Mouse (Mus musculus): ENCODE measurements around the gene Angel2.
A peak's percentile ranks its signal among the peaks of the same experiment; 100 is the strongest.
"Not testable (repeated sequence)": the region's sequence is repeated elsewhere in the genome, so short reads cannot be mapped to it uniquely, and the experiment has no call there.

The Angel2 gene

GRCm38 (mm10) chr1:190924812-190925211 is at the start of gene Angel2:
Angel2 (plus strand) TSS chr1:190925112.
- DNase-seq (ENCODE audit: low spot score in 2 of 2): not testable (repeated sequence)

GRCm38 (mm10) chr1:190875751-190876150 is 49.2 kb upstream of the Angel2 start:
- no peak for DNase-seq (ENCODE audit: low spot score in 2 of 2)

GRCm38 (mm10) chr1:190880638-190881037 is 44.3 kb upstream of the Angel2 start:
- no peak for DNase-seq (ENCODE audit: low spot score in 2 of 2)

- DNase-seq (ENCODE audit: low spot score in 2 of 2): peak in 1 of 2 experiments; percentile 60
Measured at GRCm38 (mm10) chr1:190881422-190881821, 43.5 kb upstream of the Angel2 start.

GRCm38 (mm10) chr1:190886014-190886413 is 38.9 kb upstream of the Angel2 start:
- DNase-seq (ENCODE audit: low spot score in 2 of 2): no peak

- DNase-seq (ENCODE audit: low spot score in 2 of 2): no peak
Measured at GRCm38 (mm10) chr1:190888031-190888430, 36.9 kb upstream of the Angel2 start.

GRCm38 (mm10) chr1:190888646-190889045 is 36.3 kb upstream of the Angel2 start:
- DNase-seq (ENCODE audit: low spot score in 2 of 2): no peak

GRCm38 (mm10) chr1:190893559-190894167 is 31.2 kb upstream of the Angel2 start:
- DNase-seq (ENCODE audit: low spot score in 2 of 2): no peak

- DNase-seq (ENCODE audit: low spot score in 2 of 2): no peak
Measured at GRCm38 (mm10) chr1:190898186-190898585, 26.7 kb upstream of the Angel2 start.

- no peak for DNase-seq (ENCODE audit: low spot score in 2 of 2)
Measured at GRCm38 (mm10) chr1:190898899-190899575, 25.9 kb upstream of the Angel2 start.

- no peak for DNase-seq (ENCODE audit: low spot score in 2 of 2)
Measured at GRCm38 (mm10) chr1:190901082-190901481, 23.8 kb upstream of the Angel2 start.

- no peak for DNase-seq (ENCODE audit: low spot score in 2 of 2)
Measured at GRCm38 (mm10) chr1:190904136-190904535, 20.8 kb upstream of the Angel2 start.

- DNase-seq (ENCODE audit: low spot score in 2 of 2): no peak
Measured at GRCm38 (mm10) chr1:190904714-190905113, 20.2 kb upstream of the Angel2 start.

- DNase-seq (ENCODE audit: low spot score in 2 of 2): peak in 1 of 2 experiments; percentile 33
Measured at GRCm38 (mm10) chr1:190910836-190911235, 14.1 kb upstream of the Angel2 start.

GRCm38 (mm10) chr1:190911415-190912123 is 13.3 kb upstream of the Angel2 start, which contains the start of gene Rps6kc1:
Rps6kc1 (minus strand) TSS chr1:190911770.
- peak; percentile 59 to 84 for DNase-seq (ENCODE audit: low spot score in 2 of 2)

GRCm38 (mm10) chr1:190912623-190913022 is 12.3 kb upstream of the Angel2 start:
- no peak for DNase-seq (ENCODE audit: low spot score in 2 of 2)

GRCm38 (mm10) chr1:190918938-190919337 is 6.0 kb upstream of the Angel2 start:
- peak; percentile 70 to 73 for DNase-seq (ENCODE audit: low spot score in 2 of 2)

GRCm38 (mm10) chr1:190919725-190920469 is 5.0 kb upstream of the Angel2 start:
- no peak for DNase-seq (ENCODE audit: low spot score in 2 of 2)

GRCm38 (mm10) chr1:190927311-190927710 is 2.4 kb downstream of the Angel2 start:
- no peak for DNase-seq (ENCODE audit: low spot score in 2 of 2)

- no peak for DNase-seq (ENCODE audit: low spot score in 2 of 2)
Measured at GRCm38 (mm10) chr1:190927751-190928369, 2.9 kb downstream of the Angel2 start.

- DNase-seq (ENCODE audit: low spot score in 2 of 2): peak; percentile 93 to 98
Measured at GRCm38 (mm10) chr1:190928370-190929009, 3.6 kb downstream of the Angel2 start.
